Mouse (Mus musculus) regulatory T cell (primary cell): Measurements from ENCODE around the gene Frmd4a.

Source experiments
- in situ Hi-C: fragments of 300-600 bp; cut with MboI, MseI; formaldehyde crosslinking; loops from one replicate; pipeline ENCODE4 v1.15.1; 2025; ENCODE audit warnings: high pct_unique_total_duplicates

The Frmd4a gene

GRCm38 (mm10) chr2:4436361-4437231, 419.1 kb downstream of the Frmd4a start:
- in situ Hi-C loops: loop anchor here (10.0 kb wide), 1 partner anchor 482 kb away; no protein-coding TSS in a partner anchor

- in situ Hi-C loops: loop anchor here (10.0 kb wide), 1 partner anchor 484 kb away; no protein-coding TSS in a partner anchor
Measured at GRCm38 (mm10) chr2:4438739-4439138, 421.2 kb downstream of the Frmd4a start.

- in situ Hi-C loops: loop anchor here (10.0 kb wide), 1 partner anchor 485 kb away; no protein-coding TSS in a partner anchor
Measured at GRCm38 (mm10) chr2:4439909-4440308, 422.4 kb downstream of the Frmd4a start.

DNA sequence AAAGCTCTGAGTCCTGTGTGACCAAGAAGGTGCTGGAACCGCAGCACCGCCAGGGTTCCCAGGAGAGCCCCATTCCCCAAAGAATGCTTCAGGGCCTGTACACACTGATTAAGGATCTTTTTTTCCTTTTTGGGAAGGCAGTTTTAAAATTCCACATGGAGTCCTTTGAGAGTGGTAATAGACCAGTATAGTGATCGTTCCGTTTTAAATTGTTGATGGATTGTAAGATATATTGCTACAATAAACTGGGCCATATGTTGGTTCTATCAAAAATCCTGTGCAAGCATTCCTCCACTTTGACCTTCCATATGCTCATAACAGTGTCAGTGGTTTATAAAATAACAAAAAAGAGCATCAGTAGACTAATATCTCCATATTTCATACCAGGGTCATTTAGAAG, 424.3 kb downstream of the Frmd4a start:
- in situ Hi-C loops: no loop called here

DNA sequence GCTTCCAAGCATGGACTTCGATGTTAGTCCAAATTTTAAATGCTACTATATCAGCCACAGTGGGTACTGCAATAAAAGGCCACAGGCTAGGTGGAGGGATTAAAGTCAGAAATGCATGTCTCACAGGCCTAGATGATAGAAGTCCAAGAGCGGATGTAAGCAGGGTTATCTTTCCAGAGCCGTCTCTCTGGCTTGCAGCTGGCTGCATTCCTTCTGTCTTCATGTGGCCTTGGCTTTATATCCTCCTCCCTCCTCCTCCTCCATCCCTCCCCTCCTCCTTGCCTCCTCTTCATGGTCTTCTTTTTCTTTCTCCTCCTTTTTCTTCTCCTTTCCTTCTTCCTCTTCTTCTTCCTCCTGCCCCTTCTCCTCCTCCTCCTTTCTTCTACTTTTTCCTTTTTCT, 427.2 kb downstream of the Frmd4a start:
- in situ Hi-C loops: no loop called here

DNA sequence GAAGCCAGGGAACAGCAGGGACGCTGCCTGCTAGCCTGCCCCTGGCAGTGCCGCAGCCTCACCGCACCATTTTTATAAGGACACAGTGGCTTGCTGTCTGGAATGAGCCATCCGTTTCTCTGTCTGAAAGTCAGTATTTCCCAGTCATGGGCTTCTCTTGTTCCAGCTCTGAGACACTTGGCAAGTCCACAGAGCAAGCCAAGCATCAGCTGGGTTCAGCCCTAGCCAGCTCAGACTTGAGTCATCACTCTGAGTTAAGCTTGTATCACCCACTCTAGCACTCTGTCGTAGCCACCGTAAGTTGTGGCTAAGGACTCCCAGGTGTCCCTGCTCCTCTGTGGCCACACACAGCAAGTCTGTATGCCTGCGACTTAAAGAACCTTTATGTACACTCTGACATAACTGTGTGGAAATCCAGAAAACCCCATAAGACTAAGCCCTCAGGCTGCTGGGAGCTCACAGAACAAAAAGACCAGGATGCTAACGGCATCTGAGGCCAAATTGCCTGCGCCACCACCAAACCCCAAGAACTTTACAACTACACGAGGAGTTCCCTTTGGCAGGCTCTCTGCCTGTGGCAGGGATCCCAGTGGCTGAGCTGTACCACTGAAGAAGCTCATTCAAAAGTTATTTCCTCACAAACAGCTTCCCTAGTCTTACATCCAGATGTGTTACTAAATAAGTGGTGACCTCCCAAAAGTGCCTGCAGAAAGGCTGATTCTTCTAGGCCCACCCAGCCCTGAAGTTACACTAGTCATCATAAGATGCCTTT, 428.3 kb downstream of the Frmd4a start:
- in situ Hi-C loops: no loop called here

GRCm38 (mm10) chr2:4449860-4450480, 432.5 kb downstream of the Frmd4a start:
- in situ Hi-C loops: no loop called here

GRCm38 (mm10) chr2:4452590-4453400, 435.3 kb downstream of the Frmd4a start:
- in situ Hi-C loops: no loop called here

DNA sequence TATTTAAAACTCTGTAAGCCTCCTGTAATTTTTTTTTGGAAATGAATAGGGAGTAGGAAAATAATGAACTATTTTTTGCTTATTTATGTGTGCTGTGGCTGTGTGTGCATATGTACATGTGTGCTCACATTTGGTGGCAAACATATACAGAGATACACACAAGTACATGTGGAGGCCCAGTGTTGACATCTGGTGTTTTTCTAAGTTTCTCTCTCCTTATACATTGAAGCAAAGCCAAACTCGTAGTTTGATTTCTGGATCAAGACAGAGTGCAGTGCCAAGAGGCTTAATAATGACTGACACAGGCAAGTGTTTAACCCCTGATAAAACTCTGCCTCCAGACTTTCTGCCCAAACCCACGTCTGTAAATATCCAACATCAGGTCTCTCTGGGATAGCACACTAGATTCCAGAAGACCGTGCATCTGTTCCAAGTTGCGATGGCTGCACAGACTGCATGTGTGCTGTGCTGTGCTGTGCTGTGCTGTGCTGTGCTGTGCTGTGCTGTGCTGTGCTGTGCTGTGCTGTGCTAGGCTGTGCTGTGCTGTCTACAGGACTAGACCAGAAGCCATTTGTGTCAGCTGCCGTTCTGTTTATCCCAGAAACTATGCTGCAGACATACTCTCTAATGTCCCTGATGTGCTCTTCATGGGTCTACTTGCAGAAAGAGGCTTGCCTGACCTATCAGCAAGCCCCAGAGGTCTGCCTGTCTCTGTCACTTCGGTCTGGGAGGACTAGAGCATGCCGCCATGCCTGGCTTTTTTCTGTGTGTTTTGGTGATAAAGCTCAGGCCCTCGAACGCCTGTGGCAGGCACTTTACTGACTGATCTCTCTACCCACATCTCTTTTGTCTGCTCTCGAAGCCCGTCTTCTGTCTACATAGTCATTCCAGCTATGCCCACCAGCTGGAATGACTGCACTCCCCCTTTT, 437.8 kb downstream of the Frmd4a start:
- in situ Hi-C loops: no loop called here

GRCm38 (mm10) chr2:4460897-4461296, 443.4 kb downstream of the Frmd4a start:
- in situ Hi-C loops: no loop called here

DNA sequence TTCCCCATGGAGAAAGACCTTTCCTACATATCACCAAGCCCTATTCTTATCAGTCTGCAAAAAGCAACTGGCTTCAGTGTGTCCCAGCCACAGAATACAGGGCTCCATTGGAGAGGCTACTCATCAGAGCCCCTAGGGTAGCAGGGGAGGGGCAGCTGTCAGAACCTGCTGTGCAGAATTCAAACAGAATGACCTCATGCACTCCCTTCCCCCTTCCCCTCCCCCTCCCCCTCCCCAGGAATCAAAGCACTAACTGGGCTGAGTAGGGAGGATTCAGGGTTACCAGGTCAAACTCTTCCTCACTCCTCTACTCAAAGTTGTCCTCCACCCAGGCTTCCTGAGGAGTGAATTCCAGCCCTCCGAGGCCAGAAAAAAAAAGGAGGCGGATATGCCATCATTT, 444.0 kb downstream of the Frmd4a start:
- in situ Hi-C loops: no loop called here

DNA sequence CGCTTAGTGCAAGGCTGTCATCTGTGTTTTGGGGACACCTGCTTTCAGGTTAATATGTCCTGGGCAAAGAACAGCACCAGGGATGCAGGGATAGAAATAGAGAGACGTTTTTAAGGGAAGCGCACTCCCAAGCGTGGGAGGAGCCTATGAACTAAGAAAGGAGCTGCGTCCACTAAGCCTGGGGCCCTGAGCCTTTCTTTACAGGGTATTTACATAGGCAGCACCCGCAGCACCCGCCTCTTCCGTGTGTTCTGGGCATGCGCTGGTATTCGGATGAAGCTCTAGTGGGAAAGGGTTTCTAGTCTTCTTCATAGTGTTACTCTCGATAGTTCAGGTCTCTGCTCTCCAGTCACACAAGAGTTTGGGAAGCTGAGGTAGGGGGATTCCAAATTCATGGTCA, 445.0 kb downstream of the Frmd4a start:
- in situ Hi-C loops: no loop called here

DNA sequence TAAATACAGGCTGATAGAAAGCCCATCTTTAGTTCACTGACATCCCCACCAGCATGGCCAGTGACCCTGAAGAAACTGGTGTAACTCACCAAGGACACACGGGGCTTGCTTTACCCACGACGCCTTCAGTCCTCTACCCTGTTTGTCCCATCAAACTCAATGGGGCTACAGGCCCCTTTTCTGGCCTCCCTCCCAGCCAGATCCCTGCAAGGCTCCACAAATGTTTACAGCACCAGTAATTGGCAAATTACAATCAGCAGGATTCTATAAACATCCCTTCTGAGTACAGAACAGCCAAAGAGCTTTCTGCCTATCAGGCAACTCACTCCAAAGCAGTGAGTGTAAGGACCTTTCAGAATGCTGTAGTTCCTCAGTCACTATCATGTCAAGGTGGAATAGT, 448.6 kb downstream of the Frmd4a start:
- in situ Hi-C loops: no loop called here

DNA sequence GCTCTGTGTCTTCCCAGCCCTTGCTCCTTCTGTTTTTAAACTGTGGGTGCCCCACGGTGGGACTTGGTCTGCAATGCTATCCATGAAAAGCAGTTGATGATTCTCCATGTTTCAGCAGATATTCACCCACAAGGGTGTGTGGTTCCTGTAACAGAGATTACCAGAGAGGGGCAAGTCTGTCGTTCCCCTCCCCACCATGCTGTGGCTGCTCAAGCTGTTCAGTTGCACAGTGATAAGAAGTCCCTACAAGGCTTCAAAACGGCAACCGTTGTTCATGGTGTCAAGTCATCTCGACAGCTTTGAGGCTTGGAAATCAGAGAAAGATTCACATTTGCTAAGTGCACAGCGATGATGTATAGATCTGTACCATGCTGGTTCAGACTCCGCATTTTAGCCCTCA, 449.8 kb downstream of the Frmd4a start:
- in situ Hi-C loops: no loop called here

DNA sequence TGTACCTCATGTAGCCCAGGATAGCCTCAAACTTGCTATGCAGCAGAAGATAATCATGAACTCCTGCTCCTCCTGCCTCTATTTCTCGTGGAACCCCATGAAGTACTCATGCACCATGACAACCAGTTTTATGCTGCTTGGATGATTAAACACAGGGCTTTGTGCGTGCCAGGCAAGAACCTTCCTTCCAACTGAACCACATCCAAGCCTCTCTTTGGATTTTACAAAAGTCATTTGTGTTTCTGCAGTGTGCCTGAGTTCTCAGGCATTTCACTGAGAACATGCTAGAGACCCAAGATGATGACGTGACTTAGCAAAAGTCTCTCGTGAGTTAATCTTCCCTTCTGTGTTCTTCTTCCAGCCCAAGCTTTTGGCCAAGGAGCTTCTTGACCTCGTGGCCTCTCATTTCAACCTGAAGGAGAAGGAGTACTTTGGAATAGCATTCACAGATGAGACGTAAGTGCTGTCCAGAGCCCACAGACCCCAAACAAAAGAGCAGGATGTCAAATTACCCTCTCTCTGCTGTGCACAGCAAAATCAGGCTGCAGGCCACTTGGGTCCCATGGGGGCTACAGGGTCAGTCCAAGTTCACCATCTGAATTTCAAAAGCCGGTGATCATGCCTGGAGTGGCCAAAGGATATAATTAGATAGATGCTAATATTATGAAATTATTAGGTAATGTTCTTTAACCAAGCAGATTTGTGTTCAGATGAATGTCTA, 455.4 kb downstream of the Frmd4a start:
- in situ Hi-C loops: loop anchor here (10.0 kb wide), 1 partner anchor 138 kb away; no protein-coding TSS in a partner anchor

DNA sequence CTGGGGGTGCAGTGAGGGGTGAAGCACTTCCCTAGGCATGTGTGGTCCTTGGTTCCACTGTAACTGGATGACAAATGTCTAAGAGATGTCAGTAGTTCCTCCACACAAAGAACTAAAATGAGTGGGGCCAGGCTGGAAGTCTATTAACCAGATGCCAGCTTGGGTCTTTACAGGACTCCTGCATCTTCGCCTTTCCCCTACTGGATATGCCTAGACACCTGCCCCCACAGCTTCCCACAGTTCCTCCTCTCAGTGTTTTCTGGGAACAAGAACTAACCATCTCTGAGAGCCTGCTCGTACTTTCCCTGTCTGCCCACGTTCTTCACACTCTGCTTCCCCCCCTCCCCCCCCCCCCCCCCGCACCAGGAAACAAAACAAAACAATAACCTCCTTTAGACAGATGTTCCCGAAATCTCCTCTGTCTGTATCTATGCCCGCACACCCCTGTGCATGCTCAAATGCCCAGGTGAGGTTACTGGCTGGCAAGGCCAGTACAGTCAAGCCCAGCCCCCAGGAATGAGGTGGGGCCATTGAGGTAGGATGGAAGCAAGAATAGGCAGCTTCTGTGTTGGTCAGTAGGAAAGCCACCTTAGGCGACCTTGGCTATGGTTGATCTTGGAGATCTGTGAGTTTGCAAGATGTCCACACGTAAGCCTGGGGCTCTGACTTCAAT, 456.5 kb downstream of the Frmd4a start:
- in situ Hi-C loops: loop anchor here (10.0 kb wide), 1 partner anchor 139 kb away; no protein-coding TSS in a partner anchor

DNA sequence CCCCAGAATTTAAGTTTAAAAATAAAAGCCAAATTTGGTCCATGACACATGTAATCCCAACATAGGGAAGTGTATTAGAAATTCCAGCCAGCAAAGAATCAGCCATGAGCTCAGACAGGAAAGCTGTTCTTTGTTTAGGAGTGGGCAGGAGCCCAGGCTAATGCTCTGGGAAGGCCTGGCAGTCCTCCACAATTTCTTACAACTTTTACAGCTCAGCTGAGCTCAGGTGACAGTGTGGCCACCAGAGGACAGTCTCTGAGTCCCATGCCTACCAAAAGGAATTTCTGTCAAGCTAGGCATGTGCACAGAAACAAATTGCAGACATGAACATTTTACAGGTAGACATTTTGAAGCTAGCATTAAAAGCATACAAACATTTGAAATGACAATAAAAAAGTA, 457.0 kb downstream of the Frmd4a start:
- in situ Hi-C loops: loop anchor here (10.0 kb wide), 1 partner anchor 140 kb away; no protein-coding TSS in a partner anchor

DNA sequence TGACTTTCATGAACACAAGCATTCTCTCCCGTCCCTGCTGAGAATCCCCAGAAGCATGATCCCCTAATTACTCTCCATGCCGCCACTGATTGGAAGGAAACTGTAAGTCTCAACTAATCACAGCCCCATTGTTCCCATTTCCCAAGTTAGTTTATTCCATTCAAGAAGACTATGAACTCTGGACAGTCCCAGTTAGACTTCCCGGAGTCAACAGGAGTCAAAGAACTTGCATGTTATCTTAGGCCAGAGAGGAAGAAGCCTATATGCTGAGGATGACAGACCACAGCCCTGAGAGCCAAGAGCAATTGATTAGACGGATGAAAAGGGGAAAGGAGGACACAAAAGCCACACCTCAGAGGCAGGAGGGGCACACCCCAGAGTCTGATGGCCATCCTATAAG, 458.5 kb downstream of the Frmd4a start:
- in situ Hi-C loops: loop anchor here (10.0 kb wide), 1 partner anchor 141 kb away; no protein-coding TSS in a partner anchor

GRCm38 (mm10) chr2:4476608-4477007, 459.1 kb downstream of the Frmd4a start:
- in situ Hi-C loops: loop anchor here (10.0 kb wide), 1 partner anchor 142 kb away; no protein-coding TSS in a partner anchor
